Comparison of ENCODE assay signal across 8 mouse cellular contexts in genomic region chr17:29450899-29451840, GRCm38 (mm10). TPM values are rescaled to one million over a fixed set of nuclear protein-coding genes. Genes with fewer than 3 reads are reported as not detected.
A peak's percentile ranks its signal among the peaks of the same experiment; 100 is the strongest.
DNase-seq lines count a peak whose midpoint lies in the region; ATAC-seq lines count a peak whose summit lies in the region.

No protein-coding gene starts in this region.

- peak overlapping the region; percentile 25 for H3K4me3 ChIP-seq in heart, embryonic 13.5 days

- no peak for ATAC-seq in heart, embryonic 13.5 days (ENCODE audit: extremely low read depth, insufficient number of reproducible peaks, low FRiP score, low TSS enrichment)
- ATAC-seq in inflammation-experienced regulatory T-cells, adult 6 months = no peak

- DNase-seq in embryo, embryonic 11 days = peak; percentile 91
- DNase-seq in kidney, postnatal 14 days = peak; percentile 85
- peak; percentile 72 to 79 for DNase-seq in lung, postnatal 4 days
- DNase-seq in layer of hippocampus, postnatal 36 days = no peak
- DNase-seq in layer of hippocampus, postnatal 10 days (ENCODE audit: low spot score in 2 of 2) = no peak
- no peak for DNase-seq in layer of hippocampus, adult 18-20 months (ENCODE audit: low spot score in 2 of 2)

- peak overlapping the region; percentile 62 for H3K4me2 ChIP-seq in heart, embryonic 13.5 days

- H3K27me3 ChIP-seq in heart, embryonic 13.5 days (replicated peaks) = no peaks in the 10 kb centered on the region

- H3K9me3 ChIP-seq in heart, embryonic 13.5 days = no peaks in the 10 kb centered on the region

- H3K9ac ChIP-seq in heart, embryonic 13.5 days = peak overlapping the region; percentile 64

- peaks cover 59% of the 10 kb centered on the region for H3K4me1 ChIP-seq in heart, embryonic 13.5 days

- no peaks in the 10 kb centered on the region for H3K36me3 ChIP-seq in heart, embryonic 13.5 days

- WGBS in heart, embryonic 13.5 days = 4% methylated on average over 34 of the region's 34 CpGs

- peak overlapping the region; percentile 88 for H3K27ac ChIP-seq in heart, embryonic 13.5 days (replicated peaks)

RNA-seq across cellular contexts. Expression of gene Pim1, which starts 39.4 kb away (rescaled TPM):
- 19.3 and 20.0 TPM in 2 replicates for polyA plus RNA-seq in heart, embryonic 13.5 days (2015; fragmentation: Nextera tagmentation; extraction: Ambion mirVana)
- 1 to 10 TPM; 3.7 to 5.9 TPM for total RNA-seq in layer of hippocampus, postnatal 36 days (2021)
- total RNA-seq in layer of hippocampus, postnatal 10 days (2021) = 1 to 10 TPM; 3.5 to 4.0 TPM
- 1 to 10 TPM; 4.2 to 4.5 TPM for total RNA-seq in layer of hippocampus, adult 18-20 months (2021)
- 100 to 1,000 TPM; 255 to 344 (median 288) TPM for polyA plus RNA-seq in inflammation-experienced regulatory T-cells, adult 6 months (2017; shearing (Covaris generic))

Comparison
In these comparisons a context has a peak if more than half of its experiments do, and no peak if none do; other contexts are left out.
1. DNase-seq: peak in embryo, embryonic 11 days (single experiment), kidney, postnatal 14 days (single experiment) and lung, postnatal 4 days (2 of 2); none in layer of hippocampus, postnatal 36 days (0 of 2), layer of hippocampus, postnatal 10 days (0 of 2) and layer of hippocampus, adult 18-20 months (0 of 2).